In genomic region chr11:115686369-115686768, GRCm38 (mm10) we compare ENCODE assay signal across 25 mouse cellular contexts. TPM values are rescaled to one million over a fixed set of nuclear protein-coding genes. Genes with fewer than 3 reads are reported as not detected.
DNase-seq lines count a peak whose midpoint lies in the region; ATAC-seq and TF ChIP-seq lines count a peak whose summit lies in the region.
"Had no signal": no experiment of that assay in that cellular context is flagged by ENCODE, and none has a peak within 500 bp of the region (broad histone marks: within the 10 kb centered on the region; RNA-seq: fewer than 3 reads in every experiment).

No protein-coding gene starts in this region.

- no peak for TF ChIP-seq EP300 in heart, adult 2 months (IDR thresholded peaks at IDR 0.05; ENCODE audit: insufficient read depth, low read depth, low read length)

- H3K27me3 ChIP-seq in heart, adult 2 months (ENCODE audit: control insufficient read depth, insufficient read depth, low read length) = no peaks in the 10 kb centered on the region
- H3K27me3 ChIP-seq in heart, embryonic 14.5 days (ENCODE audit: control insufficient read depth, insufficient read depth, low read length) = no peaks in the 10 kb centered on the region
- H3K27me3 ChIP-seq: embryonic facial prominence, embryonic 12.5 days; hindbrain, embryonic 12.5 days; intestine, embryonic 15.5 days; limb, embryonic 12.5 days; megakaryocyte, embryonic 14.5 days; midbrain, embryonic 12.5 days; neural tube, embryonic 13.5 days had no signal

- intact Hi-C loops in heart, adult 2 months (cut with DNase I) = no loop called here

- WGBS in heart, adult 2 months = 44% methylated on average over 6 of the region's 6 CpGs
- 29% methylated on average over 6 of the region's 6 CpGs for WGBS in heart, embryonic 14.5 days

- peak overlapping the region; percentile 70 for H3K27ac ChIP-seq in heart, adult 2 months
- H3K27ac ChIP-seq in heart, embryonic 14.5 days (replicated peaks in 1 of 2; ENCODE audit: control insufficient read depth in 1 of 2, insufficient read depth in 1 of 2, low read depth in 2 of 2, low read length in 2 of 2) = peak overlapping the region; percentile 61 to 86
- H3K27ac ChIP-seq in layer of hippocampus, adult 2 months = 0 out of 2 replicates have a peak overlapping the region, but pooled peaks have one; percentile 60
- H3K27ac ChIP-seq: embryonic facial prominence, embryonic 12.5 days; hindbrain, embryonic 12.5 days; hindbrain, postnatal 0 days; intestine, embryonic 15.5 days; limb, embryonic 12.5 days; midbrain, embryonic 12.5 days; neural tube, embryonic 13.5 days had no signal

- no peak for TF ChIP-seq CTCF in heart, adult 2 months (IDR thresholded peaks at IDR 0.05)
- TF ChIP-seq CTCF in layer of hippocampus, adult 2 months (conservative IDR thresholded peaks at IDR 0.05) = no peak

- peak overlapping the region; percentile 45 for H3K4me2 ChIP-seq in heart, embryonic 14.5 days (ENCODE audit: low read length)
- H3K4me2 ChIP-seq: embryonic facial prominence, embryonic 12.5 days; hindbrain, embryonic 12.5 days; intestine, embryonic 15.5 days; limb, embryonic 12.5 days; midbrain, embryonic 12.5 days; neural tube, embryonic 13.5 days had no signal

- H3K4me3 ChIP-seq in heart, adult 2 months = no peak overlapping the region
- no peak overlapping the region for H3K4me3 ChIP-seq in heart, embryonic 14.5 days (ENCODE audit: control insufficient read depth in 1 of 2, insufficient read depth in 1 of 2, low read depth in 1 of 2, low read length in 2 of 2)
- H3K4me3 ChIP-seq in layer of hippocampus, adult 2 months = no peak overlapping the region
- H3K4me3 ChIP-seq: embryonic facial prominence, embryonic 12.5 days; hindbrain, embryonic 12.5 days; intestine, embryonic 15.5 days; limb, embryonic 12.5 days; megakaryocyte, embryonic 14.5 days; midbrain, embryonic 12.5 days; neural tube, embryonic 13.5 days had no signal

- H3K9me3 ChIP-seq in heart, embryonic 14.5 days (ENCODE audit: control insufficient read depth, low read length) = no peaks in the 10 kb centered on the region
- H3K9me3 ChIP-seq: embryonic facial prominence, embryonic 12.5 days; hindbrain, embryonic 12.5 days; intestine, embryonic 15.5 days; limb, embryonic 12.5 days; midbrain, embryonic 12.5 days; neural tube, embryonic 13.5 days had no signal

- TF ChIP-seq POLR2A in heart, adult 2 months (IDR thresholded peaks at IDR 0.05; ENCODE audit: insufficient read depth, low read depth, low read length) = no peak

- peaks cover 6% of the 10 kb centered on the region for H3K79me2 ChIP-seq in heart, adult 2 months (replicated peaks; ENCODE audit: control insufficient read depth, insufficient read depth, low read length)

- DNase-seq in heart, adult 2 months = no peak
- no peak for DNase-seq in heart, adult 8-10 months (ENCODE audit: low spot score)
- no peak for DNase-seq in heart, adult 11 months
- DNase-seq in layer of hippocampus, adult 2 months (ENCODE audit: low spot score in 2 of 2) = no peak
- no peak for DNase-seq in layer of hippocampus, adult 18-20 months (ENCODE audit: low spot score in 2 of 2)
- no peak for DNase-seq in thymus, postnatal 10 days (ENCODE audit: low spot score in 2 of 2)
- DNase-seq: adrenal gland, postnatal 25 days; cerebellum, adult 9-11 months; embryo, embryonic 11 days; kidney, adult 2 months; kidney, postnatal 10 days; lung, postnatal 36 days; thymus, adult 2 months; thymus, postnatal 4 days had no signal

- peaks cover 16% of the 10 kb centered on the region for H3K4me1 ChIP-seq in heart, adult 2 months (ENCODE audit: control insufficient read depth, insufficient read depth, low read length)
- H3K4me1 ChIP-seq in heart, embryonic 14.5 days (ENCODE audit: control insufficient read depth in 2 of 2, insufficient read depth in 2 of 2, low read length in 2 of 2) = peaks cover 19 to 36% of the 10 kb centered on the region in 2 experiments
- H3K4me1 ChIP-seq: embryonic facial prominence, embryonic 12.5 days; hindbrain, embryonic 12.5 days; intestine, embryonic 15.5 days; limb, embryonic 12.5 days; midbrain, embryonic 12.5 days had no signal

- ATAC-seq in heart, embryonic 14.5 days (ENCODE audit: insufficient number of reproducible peaks, insufficient read depth, low FRiP score, low read depth) = no peak
- ATAC-seq: CD4-positive, CD25-positive, alpha-beta regulatory T cell, adult 4 months; forebrain, embryonic 14.5 days; hindbrain, postnatal 0 days; intestine, embryonic 15.5 days had no signal

- no peak overlapping the region for H3K9ac ChIP-seq in heart, adult 2 months (ENCODE audit: low read depth, low read length)
- H3K9ac ChIP-seq in heart, embryonic 14.5 days (ENCODE audit: low read length) = peak overlapping the region; percentile 13; the same call in 1 of the 2 replicates
- H3K9ac ChIP-seq: embryonic facial prominence, embryonic 12.5 days; hindbrain, embryonic 12.5 days; intestine, embryonic 15.5 days; limb, embryonic 12.5 days; midbrain, embryonic 12.5 days; neural tube, embryonic 13.5 days had no signal

- peaks cover 15% of the 10 kb centered on the region for H3K36me3 ChIP-seq in heart, adult 2 months (ENCODE audit: control insufficient read depth, insufficient read depth, low read length)
- H3K36me3 ChIP-seq in heart, embryonic 14.5 days (ENCODE audit: control insufficient read depth, insufficient read depth, low read length) = peaks cover 24% of the 10 kb centered on the region

RNA-seq across cellular contexts. Expression of gene Grb2, which starts 22.0 kb away (rescaled TPM):
- 100 to 1,000 TPM; 107 to 109 TPM for total RNA-seq in heart, adult 2 months (2021)
- 52.0 and 73.2 TPM in 2 replicates for polyA plus RNA-seq in heart, adult 2 months (2012; rRNA removed)
- 100 to 1,000 TPM in 3 of 4 experiments, 10 to 100 TPM in 1; 93.7 to 126 (median 111) TPM for total RNA-seq in heart, adult 8-10 months (2022)
- 59.4 and 63.9 TPM in 2 replicates for polyA plus RNA-seq in heart, embryonic 14.5 days (2014; fragmentation: Nextera tagmentation; extraction: Ambion mirVana)
- 100 to 1,000 TPM; 182 to 198 TPM for total RNA-seq in layer of hippocampus, adult 2 months (2021)
- total RNA-seq in layer of hippocampus, adult 18-20 months (2021) = 100 to 1,000 TPM; 184 to 203 TPM

RNA-seq across cellular contexts. Expression of gene Slc25a19, which starts 58.3 kb away (rescaled TPM):
- total RNA-seq in heart, adult 2 months (2021) = 10 to 100 TPM; 32.9 to 40.7 TPM
- 97.1 and 106 TPM in 2 replicates for polyA plus RNA-seq in heart, adult 2 months (2012; rRNA removed)
- total RNA-seq in heart, adult 8-10 months (2022) = 10 to 100 TPM; 31.4 to 40.9 (median 34.9) TPM
- polyA plus RNA-seq in heart, embryonic 14.5 days (2014; fragmentation: Nextera tagmentation; extraction: Ambion mirVana) = 42.8 and 46.0 TPM in 2 replicates
- total RNA-seq in layer of hippocampus, adult 2 months (2021) = 10 to 100 TPM; 60.4 to 66.6 TPM
- total RNA-seq in layer of hippocampus, adult 18-20 months (2021) = 10 to 100 TPM; 59.2 to 61.9 TPM
